Mouse (Mus musculus): ENCODE measurements around the gene Pygm.
A peak's percentile ranks its signal among the peaks of the same experiment; 100 is the strongest.

Gene Pygm

GRCm38 (mm10) chr19:6354030-6354429, 30.2 kb upstream of the Pygm start:
- DNase-seq: no peak

GRCm38 (mm10) chr19:6361291-6361690, 22.9 kb upstream of the Pygm start:
- DNase-seq: no peak

GRCm38 (mm10) chr19:6363091-6363410, 21.1 kb upstream of the Pygm start:
- no peak for DNase-seq

DNA sequence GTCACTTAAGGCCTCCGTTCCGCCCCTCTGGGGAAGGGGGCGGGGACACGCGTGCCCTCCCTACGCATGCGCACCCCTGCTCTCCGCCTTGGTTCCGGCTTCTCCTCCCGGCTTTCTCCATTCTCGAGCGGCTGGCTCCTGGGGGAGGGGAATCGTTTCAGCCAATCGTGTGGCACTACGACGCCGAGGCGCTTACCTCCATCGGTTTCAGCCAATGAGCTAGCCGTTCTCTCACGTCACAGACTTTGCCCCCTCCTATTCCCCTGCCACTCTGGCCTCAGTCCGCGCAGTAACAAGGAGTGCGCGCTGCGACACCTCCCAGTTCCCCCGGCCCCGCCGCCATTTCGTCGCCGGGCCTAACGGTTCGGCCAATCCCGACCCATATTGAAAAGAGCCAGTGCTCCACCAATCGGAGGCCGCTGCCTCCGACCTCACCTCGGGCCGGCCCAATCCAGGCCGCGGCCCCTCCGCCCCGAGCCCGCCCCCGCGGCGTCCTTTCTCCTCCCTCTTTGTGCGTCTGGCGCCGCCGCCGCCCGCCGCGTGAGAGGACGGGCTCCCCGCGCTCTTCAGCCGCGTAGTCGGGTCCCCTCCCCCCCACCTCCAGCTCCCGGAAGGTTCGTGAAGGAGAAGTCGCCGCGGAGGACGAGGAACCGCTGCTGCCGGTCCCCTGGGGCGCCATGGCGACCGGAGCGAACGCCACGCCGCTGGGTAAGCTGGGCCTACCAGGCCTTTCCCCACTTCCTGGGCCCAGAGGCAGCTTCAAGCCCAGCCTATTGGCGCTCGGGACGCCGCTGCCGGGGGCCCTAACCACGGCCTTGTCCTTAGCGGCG, 20.6 kb upstream of the Pygm start, which contains the start of gene Sf1:
TSS of gene Sf1 (plus strand) at position 280 of the 830 bp plus-strand sequence.
- peak; percentile 99 to 100 for DNase-seq

GRCm38 (mm10) chr19:6364317-6364725, 19.9 kb upstream of the Pygm start:
- DNase-seq: peak; percentile 93 to 94

- no peak for DNase-seq
Observed at GRCm38 (mm10) chr19:6364842-6365241, 19.4 kb upstream of the Pygm start.

- DNase-seq: no peak
Observed at GRCm38 (mm10) chr19:6370175-6370574, 14.0 kb upstream of the Pygm start.

GRCm38 (mm10) chr19:6372433-6372832, 11.8 kb upstream of the Pygm start:
- DNase-seq: no peak

GRCm38 (mm10) chr19:6373539-6374400, 10.4 kb upstream of the Pygm start:
- DNase-seq: peak; percentile 89

DNA sequence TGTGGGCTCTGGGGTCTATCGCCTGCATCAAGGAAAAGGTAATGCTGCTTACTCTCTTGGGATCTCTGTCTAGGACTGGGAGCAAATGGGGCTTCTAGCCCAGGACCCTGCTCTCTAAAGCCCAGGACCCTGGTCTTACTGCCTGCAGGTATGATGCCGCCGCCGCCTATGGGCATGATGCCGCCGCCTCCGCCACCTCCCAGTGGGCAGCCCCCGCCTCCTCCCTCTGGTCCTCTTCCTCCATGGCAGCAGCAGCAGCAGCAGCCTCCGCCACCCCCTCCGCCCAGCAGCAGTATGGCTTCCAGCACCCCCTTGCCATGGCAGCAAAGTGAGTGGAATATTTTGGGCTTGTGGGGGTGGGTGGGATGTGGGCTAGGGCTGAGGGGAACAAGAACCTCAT, 9.6 kb upstream of the Pygm start:
- no peak for DNase-seq

DNA sequence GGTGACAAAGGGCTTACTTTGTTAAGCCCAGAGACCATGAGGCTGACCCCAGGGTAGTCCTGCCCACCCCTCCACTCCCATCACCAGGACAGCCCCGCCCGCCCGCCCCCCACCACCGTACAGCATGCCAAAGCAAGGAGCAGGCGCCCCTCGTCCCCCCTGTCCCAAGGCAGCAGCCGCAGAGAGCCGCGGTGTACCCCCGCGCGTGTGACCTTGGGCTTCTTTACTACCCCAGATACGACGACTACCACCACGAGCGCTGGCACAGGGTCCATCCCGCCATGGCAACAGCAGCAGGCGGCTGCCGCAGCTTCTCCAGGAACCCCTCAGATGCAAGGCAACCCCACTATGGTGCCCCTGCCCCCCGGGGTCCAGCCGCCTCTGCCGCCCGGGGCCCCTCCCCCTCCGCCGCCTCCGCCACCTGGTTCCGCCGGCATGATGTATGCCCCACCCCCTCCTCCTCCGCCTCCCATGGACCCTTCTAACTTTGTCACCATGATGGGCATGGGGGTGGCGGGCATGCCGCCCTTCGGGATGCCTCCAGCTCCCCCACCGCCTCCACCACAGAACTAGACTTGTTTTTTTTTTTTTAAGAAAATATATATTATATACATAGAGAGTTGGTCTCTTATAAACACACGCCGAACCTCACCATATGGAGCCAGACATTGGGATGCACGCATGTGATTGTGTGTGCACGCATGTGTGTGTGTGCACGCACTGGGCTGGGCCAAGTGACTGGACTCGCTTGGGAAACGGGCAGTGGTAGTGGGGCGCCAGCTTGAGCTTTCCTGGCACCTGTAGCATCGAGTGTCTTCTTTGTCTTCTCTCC, 8.6 kb upstream of the Pygm start:
- no peak for DNase-seq

- peak; percentile 78 to 82 for DNase-seq
Observed at GRCm38 (mm10) chr19:6376255-6376564, 8.0 kb upstream of the Pygm start.

- DNase-seq: no peak
Observed at GRCm38 (mm10) chr19:6376643-6377042, 7.6 kb upstream of the Pygm start.

DNA sequence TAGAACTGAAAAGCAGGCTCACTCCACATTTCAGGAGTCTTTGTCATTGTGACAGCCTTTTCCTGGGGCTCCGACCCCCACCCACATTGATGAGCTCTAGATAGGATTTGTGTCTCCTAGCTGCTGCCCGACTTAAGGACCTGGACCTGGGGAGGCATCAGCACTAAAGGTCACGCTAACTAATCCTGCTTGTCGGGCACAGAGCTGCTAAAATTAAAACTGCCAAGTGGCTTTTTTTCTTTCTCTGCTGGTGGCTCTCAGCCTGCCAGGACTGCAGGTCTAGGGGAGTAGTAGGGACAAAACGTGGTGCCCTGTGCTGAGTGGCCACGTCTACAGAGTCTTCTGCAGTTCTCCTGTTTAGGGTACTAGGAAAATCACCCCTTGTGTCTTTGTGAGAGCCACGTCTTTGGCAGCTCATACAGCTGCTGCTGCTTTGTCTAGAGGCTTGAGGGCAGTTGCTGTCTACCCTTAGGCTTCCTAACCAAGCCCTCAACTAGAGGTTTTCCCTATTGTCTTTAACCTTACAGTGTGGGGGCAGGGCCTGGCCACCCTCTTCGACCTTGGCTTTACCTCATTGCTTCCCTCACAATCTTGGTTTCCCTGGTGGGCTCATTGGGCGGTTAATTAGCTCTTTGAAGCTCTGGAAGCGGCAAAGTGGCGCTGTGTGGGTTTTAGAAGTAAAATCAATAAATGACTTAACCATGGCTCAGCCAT, 6.7 kb upstream of the Pygm start:
- DNase-seq: no peak

GRCm38 (mm10) chr19:6380411-6381166, 3.6 kb upstream of the Pygm start:
- no peak for DNase-seq

GRCm38 (mm10) chr19:6381238-6381637, 3.0 kb upstream of the Pygm start:
- no peak for DNase-seq

DNA sequence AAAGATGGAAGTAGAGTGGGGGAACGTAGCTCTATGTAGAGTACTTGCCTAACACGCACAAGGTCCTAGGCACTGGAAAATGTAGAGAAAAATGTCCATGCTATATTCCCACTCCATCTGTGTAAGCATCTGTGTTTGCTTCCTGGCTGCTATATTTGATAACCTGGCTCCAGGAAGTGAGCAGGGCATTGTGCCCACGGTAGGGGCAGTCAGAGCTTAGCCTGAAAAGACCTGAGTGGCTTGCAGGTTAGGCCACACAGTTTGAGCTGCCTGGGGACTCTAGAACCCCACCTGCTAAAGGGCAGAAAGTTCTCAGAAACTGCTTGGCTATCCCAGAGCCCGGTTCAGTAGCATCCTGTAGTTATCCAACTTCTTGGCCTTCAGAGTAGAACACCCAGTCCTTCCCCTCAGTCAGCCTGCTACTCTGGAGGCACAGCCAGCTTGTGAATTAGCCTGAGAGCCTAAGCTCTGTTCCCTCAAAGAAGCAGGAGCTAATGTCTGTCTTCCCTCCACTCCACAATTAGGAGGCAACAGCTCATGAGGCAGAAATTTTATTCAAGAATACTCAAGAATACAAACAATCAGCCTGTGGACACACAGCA, 1.8 kb upstream of the Pygm start:
- peak; percentile 68 to 73 for DNase-seq

DNA sequence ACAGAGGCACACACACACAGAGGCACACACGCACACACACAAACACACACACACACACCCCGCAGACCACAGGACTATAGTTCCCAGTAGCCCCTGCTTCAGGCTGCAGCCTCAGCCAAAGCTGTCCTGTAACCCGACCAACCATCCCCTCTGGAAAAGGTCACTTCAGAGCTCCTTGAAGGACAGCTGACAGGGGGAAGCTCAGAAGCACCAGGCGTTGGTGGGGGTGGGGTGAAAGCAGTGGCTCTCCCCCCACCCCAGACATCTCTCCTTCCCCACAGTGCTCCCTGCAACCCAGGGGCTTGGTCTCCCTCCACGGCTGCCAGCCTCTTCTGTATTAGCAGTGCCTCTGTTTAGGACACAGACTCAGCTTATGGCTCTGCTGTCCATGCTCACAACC, 729 bp upstream of the Pygm start:
- DNase-seq: peak in 1 of 2 experiments; percentile 11

DNA sequence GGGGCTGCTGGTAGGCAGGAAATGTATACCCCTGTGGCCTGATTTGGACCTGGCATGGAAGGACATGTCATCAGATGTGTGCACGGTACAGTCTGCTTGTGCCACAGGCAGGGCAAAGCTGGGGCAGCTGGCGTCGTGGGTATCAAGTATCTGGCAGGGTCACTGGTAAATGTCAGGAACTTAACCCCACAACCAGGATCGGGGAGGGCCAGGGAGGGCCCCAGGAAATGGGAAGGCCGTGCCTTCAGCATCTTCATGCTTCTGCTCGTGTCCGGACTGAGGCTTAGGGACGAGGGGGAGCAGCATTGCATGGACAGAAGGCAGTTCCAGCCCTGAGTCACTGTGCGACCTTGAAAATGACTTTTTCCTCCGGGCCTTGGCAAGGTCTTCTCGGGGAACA, 755 bp downstream of the Pygm start:
- peak in 1 of 2 experiments; percentile 4 for DNase-seq

DNA sequence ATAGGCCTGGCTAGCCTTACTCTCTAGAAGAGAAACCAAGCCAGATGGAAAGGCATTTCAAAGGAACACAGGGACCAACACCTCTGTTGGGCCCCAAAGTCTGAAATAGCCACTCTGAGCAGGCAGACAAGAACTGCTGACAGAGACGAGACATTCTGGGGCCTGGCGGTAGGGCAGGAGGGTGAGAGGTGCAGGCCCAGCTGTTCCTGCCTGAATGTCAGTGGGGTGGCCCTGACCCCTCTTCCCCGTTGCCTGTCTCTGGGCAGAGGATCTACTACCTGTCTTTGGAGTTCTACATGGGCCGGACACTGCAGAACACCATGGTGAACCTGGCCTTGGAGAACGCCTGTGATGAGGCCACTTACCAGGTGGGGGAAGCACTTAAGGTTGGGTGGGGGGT, 1.2 kb downstream of the Pygm start:
- no peak for DNase-seq

DNA sequence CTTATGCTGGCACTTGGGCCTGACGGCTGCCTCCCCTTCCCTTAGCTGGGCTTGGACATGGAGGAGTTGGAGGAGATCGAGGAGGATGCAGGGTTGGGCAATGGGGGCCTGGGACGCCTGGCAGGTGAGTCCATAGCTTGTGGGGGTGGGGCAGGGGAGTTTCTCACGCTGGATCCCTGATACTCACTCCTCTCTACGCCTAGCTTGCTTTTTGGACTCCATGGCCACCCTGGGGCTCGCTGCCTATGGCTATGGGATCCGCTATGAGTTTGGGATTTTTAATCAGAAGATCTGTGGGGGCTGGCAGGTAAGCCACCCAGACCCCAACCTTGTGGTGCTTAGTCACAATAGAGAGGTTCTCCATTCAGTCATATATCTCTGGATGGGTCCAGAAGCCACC, 1.6 kb downstream of the Pygm start:
- DNase-seq: peak in 1 of 2 experiments; percentile 6
